Mouse (Mus musculus): ENCODE measurements around the gene BC030867.

The BC030867 gene

GRCm38 (mm10) chr11:102309821-102310617 lies 61.3 kb downstream of the BC030867 start:
- no peak for TF ChIP-seq GATA4 (IDR thresholded peaks at IDR 0.05; ENCODE audit: insufficient replicate concordance, low read length)

DNA sequence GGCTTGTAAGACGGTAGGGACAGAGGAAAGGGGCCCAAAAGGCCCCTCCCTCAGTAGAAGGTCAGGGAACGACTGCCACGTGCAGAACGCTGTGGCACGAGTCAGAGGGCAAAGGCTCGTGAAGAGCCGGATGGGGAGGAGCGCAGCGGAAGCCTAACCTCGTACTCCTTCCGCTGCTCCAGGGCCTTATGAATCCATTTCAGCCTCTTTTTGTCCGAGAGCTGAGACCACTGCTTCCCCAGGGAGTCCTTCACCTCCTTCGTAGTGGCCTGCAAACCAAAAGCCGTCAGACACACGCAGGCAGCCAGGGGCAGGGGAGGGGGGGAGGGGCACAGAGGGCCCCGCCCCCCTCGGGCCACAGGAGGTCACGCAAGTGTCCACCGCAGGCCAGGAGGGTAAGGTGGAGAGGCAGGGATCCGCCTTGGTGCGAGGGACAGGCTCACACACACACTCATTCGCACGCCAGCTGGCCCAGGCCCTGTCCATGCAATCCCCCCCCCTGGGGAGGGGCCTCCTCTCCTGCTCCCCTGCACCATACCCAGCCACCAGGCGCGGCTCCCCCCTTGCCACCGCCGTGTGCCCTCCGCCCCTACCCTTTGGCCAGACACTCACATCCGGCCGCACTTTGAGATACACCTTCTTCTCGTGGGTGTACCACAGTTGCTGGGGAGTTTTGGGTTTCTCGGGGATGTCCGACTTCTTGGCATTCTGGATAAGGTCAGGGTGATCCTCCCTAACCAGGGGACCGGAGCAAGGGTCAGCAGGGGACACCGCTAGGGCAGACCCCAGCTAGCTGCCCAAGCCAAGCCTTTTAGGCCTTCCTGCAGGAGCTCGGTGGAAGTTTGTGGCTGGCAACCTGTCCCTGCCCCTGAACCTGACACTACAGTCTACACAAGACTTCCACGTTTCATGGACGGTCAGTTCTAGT lies 62.4 kb downstream of the BC030867 start:
- no peak for TF ChIP-seq GATA4 (IDR thresholded peaks at IDR 0.05; ENCODE audit: insufficient replicate concordance, low read length)

GRCm38 (mm10) chr11:102311966-102312365 lies 63.3 kb downstream of the BC030867 start:
- TF ChIP-seq GATA4 (IDR thresholded peaks at IDR 0.05; ENCODE audit: insufficient replicate concordance, low read length): no peak

DNA sequence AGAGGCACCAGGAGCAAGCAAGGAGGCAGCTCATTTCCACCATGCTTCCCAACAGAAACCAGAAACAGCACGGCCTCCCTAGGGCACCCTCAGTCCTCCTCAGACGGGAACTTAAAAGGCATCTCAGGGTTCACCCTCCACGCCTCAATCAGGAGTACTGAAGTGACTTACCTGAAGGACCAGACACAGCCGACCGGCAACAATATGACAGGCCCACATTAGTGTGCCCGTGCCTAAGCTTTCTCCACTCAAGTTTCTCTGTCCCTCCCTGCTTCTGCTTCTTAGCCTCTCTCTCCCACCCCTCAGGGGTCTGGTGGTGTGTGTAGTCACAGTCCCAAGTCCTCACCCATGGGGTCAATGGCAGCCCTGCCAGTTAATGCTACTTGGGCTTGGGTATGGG lies 63.9 kb downstream of the BC030867 start:
- TF ChIP-seq GATA4 (IDR thresholded peaks at IDR 0.05; ENCODE audit: insufficient replicate concordance, low read length): no peak

DNA sequence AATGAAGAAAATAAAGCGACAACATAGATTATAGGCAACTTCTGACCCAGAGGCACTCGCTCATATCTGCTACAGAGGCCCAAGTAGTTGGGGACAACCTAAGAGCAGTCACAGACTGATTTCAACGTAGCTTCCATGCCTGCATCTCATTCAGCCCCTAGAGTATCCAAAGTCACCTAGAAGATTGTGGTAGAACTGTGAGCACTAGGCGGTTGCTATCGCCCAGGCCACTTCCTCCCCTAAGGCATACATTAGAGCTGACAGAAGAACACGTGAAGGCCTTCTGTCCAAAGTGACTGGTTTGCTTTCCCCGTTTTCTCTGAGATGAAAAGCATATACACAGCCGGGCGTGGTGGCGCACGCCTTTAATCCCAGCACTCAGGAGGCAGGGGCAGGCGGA lies 65.6 kb downstream of the BC030867 start:
- TF ChIP-seq GATA4 (IDR thresholded peaks at IDR 0.05; ENCODE audit: insufficient replicate concordance, low read length): no peak

Measured in liver, adult (tissue).